Mouse (Mus musculus) embryonic fibroblast, embryonic 13.5 days (primary cell): ENCODE measurements around the gene Lztr1.

Experiments used
- CTCF ChIP-seq: IDR thresholded peaks from 2 replicates; pipeline ENCODE4 v1.5.1; 2011; ENCODE audit warnings: mild to moderate bottlenecking, control low read depth, low read length, moderate library complexity, borderline replicate concordance; ENCODE audit not compliant: insufficient read depth
- POLR2A ChIP-seq: IDR thresholded peaks from 2 replicates; pipeline ENCODE4 v1.6.1; 2011; ENCODE audit warnings: low read depth, mild to moderate bottlenecking, control low read depth, low read length, moderate library complexity

- no peak for TF ChIP-seq POLR2A
- no peak for TF ChIP-seq CTCF
These were observed 10.4 kb downstream of the Lztr1 start for GRCm38 (mm10) chr16:17518910-17519309.
